Mouse (Mus musculus): ENCODE data around the gene Med25. TPM values are rescaled to one million over a fixed set of nuclear protein-coding genes. Genes with fewer than 3 reads are reported as not detected.

Med25 gene
- polyA plus RNA-seq, 2 experiments: 24.2 to 29.3 TPM

DNA sequence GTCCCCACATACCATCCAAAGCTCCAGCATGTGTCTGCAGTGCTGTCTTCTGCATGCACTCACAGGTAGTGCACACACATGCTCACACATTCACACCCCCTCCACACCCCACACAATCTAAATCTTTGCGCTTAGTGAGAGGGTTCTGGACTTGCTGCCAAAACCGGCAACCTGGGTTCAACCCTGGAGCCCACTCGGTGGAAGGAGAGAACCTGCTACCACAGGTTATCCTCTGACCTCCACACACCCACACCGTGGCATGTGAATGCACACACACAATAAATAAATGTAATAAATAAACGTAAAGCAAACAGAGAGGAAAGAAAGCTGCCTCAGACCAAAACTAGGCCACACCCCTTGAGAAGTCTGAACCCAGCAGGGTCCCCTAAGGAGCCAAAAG lies 44.7 kb downstream of the Med25 start:
- peak overlapping the region; percentile 24 for H3K27ac ChIP-seq
- WGBS (ENCODE audit: insufficient replicate concordance): 66% methylated on average over 5 of the region's 5 CpGs
- H3K9ac ChIP-seq (replicated peaks): peak overlapping the region; percentile 54
- no peak for ATAC-seq (ENCODE audit: insufficient read depth)
- H3K36me3 ChIP-seq (replicated peaks; ENCODE audit: control insufficient read depth, insufficient read depth, low read depth): peaks cover 7% of the 10 kb centered on the region
- H3K27me3 ChIP-seq (ENCODE audit: control insufficient read depth, insufficient read depth, low read length): no peaks in the 10 kb centered on the region
- peak overlapping the region; percentile 97 for H3K4me2 ChIP-seq (ENCODE audit: low read depth)
- H3K9me3 ChIP-seq (ENCODE audit: control insufficient read depth, low read length): no peaks in the 10 kb centered on the region
- peaks cover 15 to 22% of the 10 kb centered on the region in 2 experiments for H3K4me1 ChIP-seq (replicated peaks; ENCODE audit: control insufficient read depth in 2 of 2, insufficient read depth in 2 of 2, low read length in 1 of 2)
- no peak for TF ChIP-seq CTCF (IDR thresholded peaks at IDR 0.05; ENCODE audit: low read depth)
- no peak for TF ChIP-seq EP300 (IDR thresholded peaks at IDR 0.05; ENCODE audit: low read depth)
- DNase-seq (ENCODE audit: low read depth in 3 of 3, low spot score in 3 of 3): no peak
- peak overlapping the region; percentile 80 to 90 for H3K4me3 ChIP-seq (ENCODE audit: insufficient read depth in 1 of 2, low read depth in 2 of 2, low read length in 2 of 2)

DNA sequence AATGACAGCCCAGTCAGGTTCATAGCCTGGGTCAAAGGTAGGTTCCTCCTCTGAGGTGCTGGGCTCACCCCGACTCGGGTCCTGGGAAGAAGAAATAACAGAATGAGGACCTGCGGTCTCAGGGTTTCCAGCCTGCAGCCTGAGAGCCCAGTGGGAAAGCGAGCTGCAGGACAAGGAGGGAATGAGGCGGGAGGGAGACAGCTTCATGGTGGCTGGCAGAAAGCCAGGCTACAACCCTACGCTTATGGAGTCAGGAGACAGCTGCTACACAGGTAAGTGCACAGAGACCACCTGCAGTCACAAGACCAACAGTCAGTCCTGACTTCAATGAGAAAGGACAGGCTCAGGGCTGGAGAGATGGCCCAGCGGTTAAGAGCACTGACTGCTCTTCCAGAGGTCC lies 45.7 kb downstream of the Med25 start:
- no peak for ATAC-seq (ENCODE audit: insufficient read depth)

DNA sequence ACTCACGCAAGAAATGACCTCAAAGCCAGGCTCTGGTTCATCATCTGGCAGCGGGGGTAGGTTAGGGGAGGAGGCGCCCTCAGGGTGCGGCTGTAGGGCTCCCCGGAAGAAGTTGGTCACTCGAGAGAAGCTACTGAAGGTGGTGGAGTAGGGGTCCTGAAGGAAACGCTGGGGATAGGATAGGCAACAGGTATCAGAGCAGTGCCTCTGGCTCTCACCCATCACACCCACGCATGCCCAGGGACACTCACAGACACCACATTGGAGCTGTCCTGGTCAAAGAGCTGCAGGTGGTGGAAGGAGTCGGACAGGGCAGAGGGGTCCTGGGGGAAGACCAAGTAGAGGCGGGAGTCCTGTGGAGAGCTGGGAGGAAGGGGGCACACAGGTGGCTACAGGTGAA lies 47.5 kb downstream of the Med25 start:
- no peak for TF ChIP-seq CTCF (IDR thresholded peaks at IDR 0.05; ENCODE audit: low read depth)
- TF ChIP-seq EP300 (IDR thresholded peaks at IDR 0.05; ENCODE audit: low read depth): no peak
- WGBS (ENCODE audit: insufficient replicate concordance): 83% methylated on average over 10 of the region's 10 CpGs
- DNase-seq (ENCODE audit: low read depth in 3 of 3, low spot score in 3 of 3) (no peak), ATAC-seq (ENCODE audit: insufficient read depth) (no peak)
- Histone ChIP-seq H3K9me3 (ENCODE audit: control insufficient read depth, low read length) (no peaks in the 10 kb centered on the region), H3K9ac (replicated peaks) (no peak overlapping the region), H3K27ac (no peak overlapping the region), H3K4me1 (replicated peaks; ENCODE audit: control insufficient read depth in 2 of 2, insufficient read depth in 2 of 2, low read length in 1 of 2) (peaks cover 8% of the 10 kb centered on the region in 2 experiments), H3K27me3 (ENCODE audit: control insufficient read depth, insufficient read depth, low read length) (peaks cover 2% of the 10 kb centered on the region; the same call in 1 of the 2 replicates), H3K36me3 (replicated peaks; ENCODE audit: control insufficient read depth, insufficient read depth, low read depth) (peaks cover 7% of the 10 kb centered on the region), H3K4me2 (ENCODE audit: low read depth) (no peak overlapping the region), H3K4me3 (ENCODE audit: insufficient read depth in 1 of 2, low read depth in 2 of 2, low read length in 2 of 2) (no peak overlapping the region)

More for the DNA sequence above, 45.7 kb downstream of the Med25 start:
- no peak overlapping the region for H3K9ac ChIP-seq (replicated peaks)
- no peak overlapping the region for H3K4me3 ChIP-seq (ENCODE audit: insufficient read depth in 1 of 2, low read depth in 2 of 2, low read length in 2 of 2)
- H3K36me3 ChIP-seq (replicated peaks; ENCODE audit: control insufficient read depth, insufficient read depth, low read depth): peaks cover 7% of the 10 kb centered on the region
- H3K4me1 ChIP-seq (replicated peaks; ENCODE audit: control insufficient read depth in 2 of 2, insufficient read depth in 2 of 2, low read length in 1 of 2): peaks cover 15 to 21% of the 10 kb centered on the region in 2 experiments
- H3K27me3 ChIP-seq (ENCODE audit: control insufficient read depth, insufficient read depth, low read length): no peaks in the 10 kb centered on the region
- H3K27ac ChIP-seq: no peak overlapping the region
- no peak for DNase-seq (ENCODE audit: low read depth in 3 of 3, low spot score in 3 of 3)
- no peaks in the 10 kb centered on the region for H3K9me3 ChIP-seq (ENCODE audit: control insufficient read depth, low read length)
- TF ChIP-seq CTCF (IDR thresholded peaks at IDR 0.05; ENCODE audit: low read depth) (no peak), EP300 (IDR thresholded peaks at IDR 0.05; ENCODE audit: low read depth) (no peak)
- no peak overlapping the region for H3K4me2 ChIP-seq (ENCODE audit: low read depth)
- 80% methylated on average over 7 of the region's 7 CpGs for WGBS (ENCODE audit: insufficient replicate concordance)

DNA sequence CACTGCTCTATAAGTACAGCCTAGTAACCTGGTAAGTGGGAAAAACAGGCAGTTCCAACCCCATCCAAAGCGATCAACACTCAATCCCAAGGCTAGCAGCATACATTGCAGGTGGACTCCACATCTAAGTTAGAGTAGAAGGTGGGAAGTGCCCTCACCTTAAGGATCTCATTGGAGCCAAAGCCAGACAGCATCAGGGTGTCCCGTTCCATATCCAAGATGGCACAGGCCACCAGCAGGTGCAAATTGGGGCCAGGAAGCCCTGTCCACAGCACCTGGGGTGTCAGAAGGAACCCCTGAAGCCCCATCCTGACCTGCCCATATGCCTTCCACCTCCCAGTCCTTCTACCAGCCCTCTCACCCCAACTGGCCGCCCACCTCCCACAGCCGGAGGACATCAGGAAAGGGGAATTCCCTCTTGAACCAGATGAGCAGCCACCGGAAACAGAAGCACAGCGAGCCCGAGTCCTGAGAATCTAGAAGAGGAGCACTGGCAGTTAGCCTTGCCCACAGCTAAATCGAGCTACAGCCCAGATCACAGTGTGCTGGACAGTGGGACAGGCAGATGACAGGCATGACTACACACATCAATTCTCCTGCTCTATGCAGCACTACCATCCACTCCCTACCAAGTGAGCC lies 50.6 kb downstream of the Med25 start:
- ATAC-seq (ENCODE audit: insufficient read depth) (no peak), DNase-seq (ENCODE audit: low read depth in 3 of 3, low spot score in 3 of 3) (no peak)
- Histone ChIP-seq H3K4me2 (ENCODE audit: low read depth) (no peak overlapping the region), H3K4me3 (ENCODE audit: insufficient read depth in 1 of 2, low read depth in 2 of 2, low read length in 2 of 2) (no peak overlapping the region), H3K27ac (no peak overlapping the region), H3K4me1 (replicated peaks; ENCODE audit: control insufficient read depth in 2 of 2, insufficient read depth in 2 of 2, low read length in 1 of 2) (peaks cover 0 to 2% of the 10 kb centered on the region in 2 experiments; a peak in 2 of 4 replicates), H3K36me3 (replicated peaks; ENCODE audit: control insufficient read depth, insufficient read depth, low read depth) (peaks cover 7% of the 10 kb centered on the region), H3K27me3 (ENCODE audit: control insufficient read depth, insufficient read depth, low read length) (peaks cover 6% of the 10 kb centered on the region), H3K9me3 (ENCODE audit: control insufficient read depth, low read length) (no peaks in the 10 kb centered on the region), H3K9ac (replicated peaks) (no peak overlapping the region)
- no peak for TF ChIP-seq EP300 (IDR thresholded peaks at IDR 0.05; ENCODE audit: low read depth)
- no peak for TF ChIP-seq CTCF (IDR thresholded peaks at IDR 0.05; ENCODE audit: low read depth)
- 73% methylated on average over 8 of the region's 8 CpGs for WGBS (ENCODE audit: insufficient replicate concordance)

DNA sequence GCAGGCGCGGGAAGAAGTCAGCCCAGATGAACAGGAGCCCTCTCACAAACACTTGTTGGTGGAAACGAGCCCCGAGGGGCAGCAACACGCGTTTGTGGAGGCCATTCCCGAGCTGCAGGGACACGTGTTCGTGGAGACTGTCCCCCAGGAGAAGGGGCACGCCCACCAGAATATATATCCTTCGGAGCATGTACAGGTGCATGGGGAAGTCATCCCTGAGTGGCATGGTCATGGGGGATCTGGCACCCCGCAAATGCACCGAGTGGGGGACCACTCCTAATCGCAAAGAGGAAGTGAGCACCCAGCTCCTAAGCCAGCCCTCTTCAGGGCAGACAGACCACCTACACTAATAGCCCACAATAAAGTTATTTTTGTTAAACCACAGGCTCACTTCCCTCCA lies 52.1 kb downstream of the Med25 start:
- H3K27ac ChIP-seq: no peak overlapping the region
- no peak for ATAC-seq (ENCODE audit: insufficient read depth)
- WGBS (ENCODE audit: insufficient replicate concordance): 25% methylated on average over 14 of the region's 14 CpGs
- H3K4me1 ChIP-seq (replicated peaks; ENCODE audit: control insufficient read depth in 2 of 2, insufficient read depth in 2 of 2, low read length in 1 of 2): peaks cover 0 to 2% of the 10 kb centered on the region in 2 experiments; a peak in 2 of 4 replicates
- H3K36me3 ChIP-seq (replicated peaks; ENCODE audit: control insufficient read depth, insufficient read depth, low read depth): no peaks in the 10 kb centered on the region; the same call in none of the 2 replicates
- DNase-seq (ENCODE audit: low read depth in 3 of 3, low spot score in 3 of 3): no peak
- no peak overlapping the region; the same call in 1 of the 2 replicates for H3K4me2 ChIP-seq (ENCODE audit: low read depth)
- H3K27me3 ChIP-seq (ENCODE audit: control insufficient read depth, insufficient read depth, low read length): peaks cover 6% of the 10 kb centered on the region
- H3K4me3 ChIP-seq (ENCODE audit: insufficient read depth in 1 of 2, low read depth in 2 of 2, low read length in 2 of 2): no peak overlapping the region
- H3K9me3 ChIP-seq (ENCODE audit: control insufficient read depth, low read length): no peaks in the 10 kb centered on the region
- TF ChIP-seq CTCF (IDR thresholded peaks at IDR 0.05; ENCODE audit: low read depth) (no peak), EP300 (IDR thresholded peaks at IDR 0.05; ENCODE audit: low read depth) (no peak)
- no peak overlapping the region for H3K9ac ChIP-seq (replicated peaks)

All from liver, embryonic 14.5 days (tissue).